Mouse (Mus musculus): Measurements from ENCODE around the gene Rora. TPM values are rescaled to one million over a fixed set of nuclear protein-coding genes. Genes with fewer than 3 reads are reported as not detected.
"Not testable (repeated sequence)": the region's sequence is repeated elsewhere in the genome, so short reads cannot be mapped to it uniquely, and the experiment has no call there.

The Rora gene
- total and polyA plus RNA-seq, 3 experiments: 39.7 to 94.1 (median 45.9) TPM

DNA sequence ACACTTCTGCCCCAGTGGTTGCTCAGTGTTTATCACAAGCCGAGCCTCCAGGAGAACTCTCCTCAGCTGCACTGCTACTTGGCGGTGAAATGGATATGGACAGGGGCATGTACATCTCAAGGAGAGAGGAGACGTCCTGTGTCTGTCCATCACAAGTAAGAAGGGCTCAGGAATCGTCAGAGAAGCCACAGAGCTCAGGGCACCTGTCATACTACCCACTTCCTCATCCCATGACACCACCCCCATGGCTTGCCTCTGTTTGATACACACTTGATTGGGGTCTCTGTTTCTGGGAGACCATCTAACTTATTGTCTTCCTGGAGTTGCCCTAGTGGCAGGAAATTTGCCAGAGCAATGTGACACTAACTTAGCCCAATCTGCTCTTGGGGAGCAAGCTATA is 433.3 kb downstream of the Rora start:
- no peak for DNase-seq

GRCm38 (mm10) chr9:69087325-69087724 is 433.7 kb downstream of the Rora start:
- no peak for DNase-seq

DNA sequence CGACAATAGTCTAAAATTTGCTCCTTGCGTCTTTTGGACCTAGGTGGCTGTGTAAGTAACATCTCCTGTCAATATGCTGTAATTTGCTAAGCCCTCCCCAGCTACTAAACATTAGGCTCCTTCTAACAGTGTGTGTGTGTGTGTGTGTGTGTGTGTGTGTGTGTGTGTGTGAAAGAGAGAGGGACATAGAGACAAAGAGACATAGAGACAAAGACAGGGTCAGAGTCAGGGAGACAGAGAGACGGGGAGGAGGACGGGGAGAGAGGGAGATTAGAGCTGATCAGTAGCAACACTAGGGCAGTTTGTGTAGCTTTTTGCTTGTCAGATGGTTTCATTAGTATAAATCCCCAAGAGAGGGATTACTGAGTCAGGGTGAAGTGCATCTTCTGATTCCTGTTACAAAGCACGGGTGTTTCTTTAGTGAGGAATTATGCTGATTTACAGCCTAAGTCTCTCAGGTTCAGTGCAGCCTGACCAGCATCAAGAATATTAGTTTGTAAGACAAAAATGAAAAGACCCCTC is 437.2 kb downstream of the Rora start:
- no peak for DNase-seq

DNA sequence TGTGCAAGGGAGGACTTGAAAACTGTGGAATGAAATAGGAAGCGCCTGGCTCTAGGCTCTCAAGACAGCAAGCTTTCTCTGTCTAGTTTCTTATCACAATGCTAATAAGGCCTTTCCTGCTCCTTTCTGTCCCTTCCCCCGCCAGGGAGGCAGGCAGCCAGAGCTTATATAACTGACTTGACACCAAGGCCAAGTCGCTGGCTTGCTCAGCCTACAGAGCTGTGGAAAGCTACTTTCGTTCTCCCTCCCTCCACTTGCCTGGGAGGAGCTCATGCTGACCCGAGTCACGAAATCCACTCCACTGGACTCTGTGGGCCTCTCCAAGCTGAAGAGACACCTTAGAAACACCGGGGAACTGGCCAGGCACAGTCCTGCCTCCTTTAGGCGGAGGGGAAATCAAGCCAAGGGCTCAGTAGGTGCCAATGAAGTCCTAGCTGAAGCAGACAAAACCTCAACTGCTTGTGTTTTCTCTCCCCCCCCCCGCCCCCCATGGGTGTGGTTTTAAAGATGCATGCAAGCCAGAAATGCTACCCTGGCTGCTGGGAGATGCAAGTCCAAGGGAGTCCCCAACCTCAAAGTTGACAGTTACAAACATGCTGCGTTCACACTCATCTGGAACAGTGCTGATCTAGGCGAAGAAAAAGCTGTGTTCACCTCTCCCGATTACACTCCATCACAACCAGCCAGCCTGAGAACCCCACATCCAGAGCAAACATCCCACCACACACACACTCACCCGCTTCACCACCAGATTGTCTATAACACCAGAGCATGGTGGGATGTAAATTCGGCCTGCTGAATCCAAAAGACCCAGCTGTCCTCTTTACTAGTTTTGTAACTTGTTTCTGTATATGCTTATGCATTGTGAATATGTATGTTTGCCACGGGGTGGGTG is 438.8 kb downstream of the Rora start:
- DNase-seq: peak; percentile 95

- DNase-seq: not testable (repeated sequence)
Measured at GRCm38 (mm10) chr9:69100153-69100756, 446.7 kb downstream of the Rora start.

- DNase-seq: no peak
Measured at GRCm38 (mm10) chr9:69104321-69104720, 450.7 kb downstream of the Rora start.

GRCm38 (mm10) chr9:69109618-69110300 is 456.2 kb downstream of the Rora start:
- DNase-seq: no peak

DNA sequence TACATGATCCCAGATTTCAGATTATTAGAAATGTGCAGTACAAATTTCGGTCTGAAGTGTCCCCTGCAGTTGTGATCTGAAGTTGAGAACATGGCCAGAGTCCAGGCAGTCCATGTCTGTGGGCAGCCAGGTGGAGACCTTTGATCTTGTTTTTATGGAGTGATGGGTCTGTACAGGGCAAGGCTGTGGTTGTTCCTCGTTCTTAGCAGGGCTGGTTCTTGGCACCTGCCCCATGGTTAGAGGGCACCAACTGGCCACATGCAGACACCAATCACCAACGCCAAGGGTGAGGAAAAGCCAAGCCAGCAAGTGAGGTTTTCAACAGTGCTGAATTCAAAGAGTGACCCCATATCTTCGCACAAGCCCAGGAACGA is 456.7 kb downstream of the Rora start:
- no peak for DNase-seq

- DNase-seq: no peak
Measured at GRCm38 (mm10) chr9:69110706-69111105, 457.1 kb downstream of the Rora start.

DNA sequence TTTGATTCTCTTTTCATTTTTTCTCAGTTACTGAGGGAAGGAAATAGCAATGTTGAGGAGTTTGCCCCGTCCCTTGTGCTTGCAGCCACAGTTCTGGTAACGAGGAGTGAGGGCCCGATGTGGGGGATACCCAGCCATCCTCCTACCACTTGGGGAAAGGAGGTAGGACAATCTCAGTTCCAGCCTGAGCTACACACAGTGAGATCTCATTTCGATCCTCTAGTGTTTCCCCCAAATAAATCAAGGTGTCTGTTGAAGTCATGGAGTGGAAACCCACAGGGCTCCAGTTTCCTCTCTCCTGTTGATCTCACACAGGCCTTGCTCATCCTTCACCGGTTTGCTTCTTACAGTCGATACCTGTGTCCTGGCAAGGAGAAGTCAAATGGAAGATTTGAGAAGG is 458.0 kb downstream of the Rora start:
- no peak for DNase-seq

- no peak for DNase-seq
Measured at GRCm38 (mm10) chr9:69114429-69114984, 460.9 kb downstream of the Rora start.

DNA sequence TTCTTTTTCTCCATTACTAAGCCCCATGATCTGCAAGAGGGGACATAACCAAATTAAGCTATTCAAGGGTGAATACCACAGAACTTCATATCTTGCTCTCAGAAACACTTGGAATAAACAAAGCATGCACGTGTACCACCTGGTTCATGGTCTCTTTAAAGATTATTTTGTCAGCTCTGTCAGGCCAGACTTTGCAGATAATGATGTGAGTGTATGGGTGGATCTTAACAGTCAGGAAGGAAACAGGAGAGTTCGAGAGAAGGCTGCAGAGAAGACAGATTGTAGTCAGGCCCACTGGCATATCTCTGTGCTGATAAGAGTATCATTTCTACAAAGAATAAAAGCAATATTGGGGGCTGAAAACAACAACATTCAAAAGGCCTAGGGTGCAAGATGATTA is 463.2 kb downstream of the Rora start:
- no peak for DNase-seq

DNA sequence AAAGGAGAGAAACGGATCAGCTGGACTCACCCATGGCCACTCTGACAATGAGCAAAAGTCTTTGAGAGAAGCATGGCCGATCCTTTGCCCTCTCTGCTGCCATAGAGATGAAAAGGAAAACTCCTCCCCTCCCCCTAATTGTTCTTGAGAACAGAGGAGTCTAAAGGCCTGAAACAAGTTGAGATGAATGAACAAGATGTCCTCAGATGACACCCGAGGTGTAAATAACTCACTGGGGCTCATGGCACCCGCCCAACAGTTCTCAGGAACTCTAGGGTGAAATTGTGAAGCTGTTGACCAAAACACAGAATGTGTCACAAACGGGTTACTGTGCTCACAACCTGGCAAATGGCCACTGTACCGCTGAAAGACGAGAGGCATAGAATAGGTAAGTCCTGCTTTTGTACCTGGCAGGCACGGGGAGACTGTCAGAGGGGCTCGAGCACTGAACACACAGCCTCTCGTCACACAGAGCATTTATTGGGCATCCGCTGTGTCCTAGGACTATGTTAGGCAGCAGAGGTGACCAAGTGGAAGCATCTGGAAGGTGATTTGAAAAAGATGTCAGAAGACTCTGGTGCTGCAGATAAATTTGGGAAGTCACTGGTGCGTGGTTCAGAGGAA is 467.6 kb downstream of the Rora start:
- DNase-seq: no peak

DNA sequence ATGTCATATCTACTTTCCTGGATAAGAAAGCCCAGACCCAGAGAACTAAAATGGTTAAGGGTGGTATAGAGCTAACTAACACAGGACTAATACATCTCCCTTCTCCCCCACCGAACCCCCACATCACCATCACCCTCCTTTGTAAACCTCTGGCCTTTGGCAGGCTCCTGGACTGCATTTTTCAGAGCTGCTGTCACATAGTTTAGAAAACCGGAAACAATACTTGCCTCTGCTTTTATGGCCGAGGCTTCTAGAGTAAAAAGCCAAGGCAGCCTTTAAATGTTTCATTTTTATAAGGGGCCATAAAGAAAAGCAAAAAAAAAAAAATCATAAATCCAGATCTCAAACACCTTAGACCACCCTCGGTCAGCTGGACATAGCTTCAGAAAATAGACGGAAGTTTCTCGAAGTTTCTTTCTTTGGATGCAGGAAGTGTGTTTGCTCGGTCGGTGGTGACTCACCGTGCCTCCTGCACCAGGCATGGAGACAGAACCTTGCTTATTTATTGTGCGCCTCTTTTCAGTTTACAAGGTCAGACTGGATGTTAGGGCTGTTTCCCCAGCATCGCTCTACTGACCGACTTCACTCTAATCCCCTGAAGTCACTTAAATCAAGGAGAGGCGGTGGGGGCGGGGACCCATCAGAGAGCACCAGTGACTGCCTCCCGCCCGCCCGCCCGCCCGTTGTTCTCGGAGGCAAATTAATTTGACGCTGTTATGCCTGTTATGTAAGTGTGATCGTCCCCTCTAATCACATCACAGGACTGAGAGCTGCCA is 471.6 kb downstream of the Rora start:
- peak; percentile 80 for DNase-seq

DNA sequence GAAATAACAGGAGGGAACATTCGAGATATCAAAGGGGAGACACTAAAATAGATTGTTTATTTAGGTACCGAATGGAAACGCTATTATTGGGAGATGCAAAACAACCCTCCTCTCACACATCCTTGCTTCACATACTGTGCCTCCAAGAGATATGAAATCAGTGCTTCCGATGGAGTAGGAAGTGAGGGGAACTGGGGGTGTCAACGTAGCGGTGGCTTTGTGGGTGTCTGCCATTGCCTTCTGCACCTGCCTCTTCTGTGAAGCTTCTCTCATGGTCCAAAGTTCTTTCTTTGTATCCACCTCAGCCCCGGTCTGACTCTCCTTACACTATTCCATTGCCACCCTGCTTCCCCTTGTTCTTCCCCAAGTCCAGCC is 472.2 kb downstream of the Rora start:
- DNase-seq: no peak

DNA sequence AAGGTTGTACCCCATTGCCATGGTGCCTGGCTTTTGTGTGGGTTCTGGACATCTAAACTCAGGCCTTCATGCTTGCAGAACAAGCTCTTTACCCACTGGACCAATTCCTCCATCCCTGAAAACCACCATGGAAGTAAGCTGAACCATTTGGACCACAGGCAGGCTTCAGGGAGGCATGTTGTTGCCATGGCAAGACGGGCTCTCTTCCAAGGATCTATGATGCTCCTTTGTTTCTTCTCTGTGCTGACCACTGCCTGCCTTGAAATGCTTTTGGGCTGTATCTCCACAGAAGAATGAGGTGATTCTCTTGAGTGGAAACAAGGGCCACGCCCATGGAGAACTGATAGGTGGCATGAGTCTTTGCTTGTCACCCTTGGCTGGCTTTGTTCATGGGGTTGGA is 473.0 kb downstream of the Rora start:
- DNase-seq: no peak

- no peak for DNase-seq
Measured at GRCm38 (mm10) chr9:69128335-69128734, 474.7 kb downstream of the Rora start.

DNA sequence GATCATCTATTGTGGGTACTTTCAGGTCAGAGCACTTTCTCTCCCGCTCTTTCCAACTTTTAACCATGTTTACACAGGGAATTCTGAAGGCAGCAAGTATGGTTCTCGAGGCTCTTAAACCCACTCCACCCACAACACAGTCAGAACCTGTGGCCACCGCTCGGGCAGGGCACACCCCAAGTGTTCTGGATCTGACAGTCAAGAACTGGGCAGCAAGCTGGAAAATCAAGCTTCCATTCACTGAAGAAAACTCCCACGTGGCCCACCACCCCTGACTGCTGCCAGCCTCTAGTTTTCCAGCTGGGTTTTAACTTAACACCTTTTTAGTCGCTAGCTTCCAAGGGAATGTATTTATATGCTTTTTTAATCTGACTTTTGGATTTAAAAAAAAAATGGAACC is 479.4 kb downstream of the Rora start:
- no peak for DNase-seq

DNA sequence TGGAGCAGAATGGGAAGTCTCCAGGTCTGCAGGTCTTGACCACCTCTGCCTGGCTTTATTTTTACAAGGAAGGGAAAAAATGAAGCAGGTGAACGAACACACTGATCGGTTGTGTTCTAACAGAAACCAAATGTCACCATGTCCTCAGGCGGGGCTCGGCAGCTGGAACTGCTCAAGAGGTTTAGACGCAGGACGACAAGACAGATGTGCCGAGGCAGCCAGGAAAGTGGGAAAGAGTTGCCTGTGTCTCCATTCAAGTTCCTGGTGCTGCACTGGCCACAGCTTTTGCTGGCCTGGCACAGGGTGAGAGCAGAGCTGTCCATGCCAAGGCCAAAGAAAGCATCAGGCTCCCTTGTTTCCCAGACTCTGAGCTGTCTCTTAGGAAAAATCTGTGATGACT is 480.1 kb downstream of the Rora start:
- DNase-seq: peak; percentile 58

DNA sequence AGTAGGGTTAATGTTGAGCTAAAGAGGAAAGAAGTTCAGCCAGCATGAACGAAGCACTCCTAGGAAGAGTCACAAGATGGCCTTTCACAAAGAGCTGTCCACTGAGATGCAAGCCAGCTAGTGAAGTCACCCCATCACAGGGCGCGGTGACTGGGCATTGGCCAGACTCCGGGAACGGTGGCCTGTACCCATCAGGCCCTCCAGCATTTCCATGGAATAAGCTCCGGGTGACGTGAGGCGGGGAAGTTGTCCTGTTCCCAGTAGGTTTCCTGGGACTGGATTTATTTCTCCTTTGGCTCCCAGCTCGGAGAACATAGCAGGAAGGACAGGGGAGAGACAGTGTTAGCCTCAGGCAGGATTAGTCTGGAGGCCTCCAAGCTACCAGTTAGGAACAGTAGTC is 481.0 kb downstream of the Rora start:
- DNase-seq: no peak

DNA sequence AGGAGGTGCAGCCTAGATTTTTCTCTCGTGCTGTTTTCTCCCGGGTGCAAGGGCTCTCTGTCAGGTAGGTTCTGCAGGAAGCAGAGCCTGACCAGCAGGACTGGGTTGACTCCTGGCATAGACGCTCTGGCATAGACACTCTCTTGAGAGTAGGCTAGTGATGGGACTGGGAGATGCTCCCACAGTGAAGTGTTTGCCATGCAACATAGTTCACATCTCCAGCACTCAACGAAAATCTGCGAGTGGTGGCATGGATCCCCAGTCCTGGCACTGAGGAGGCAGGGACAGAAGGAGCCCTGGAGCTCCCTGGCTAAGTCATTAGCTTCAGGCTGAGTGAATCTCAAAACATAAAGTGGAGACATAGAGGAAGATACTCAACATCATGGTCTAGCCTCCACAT is 483.2 kb downstream of the Rora start:
- DNase-seq: no peak
